Mouse (Mus musculus): ENCODE data around the gene Znrd1. TPM values are rescaled to one million over a fixed set of nuclear protein-coding genes. Genes with fewer than 3 reads are reported as not detected.

Gene Znrd1
- total and polyA plus RNA-seq, 3 experiments, result 26.4 to 38.2 TPM; not detected in 1

DNA sequence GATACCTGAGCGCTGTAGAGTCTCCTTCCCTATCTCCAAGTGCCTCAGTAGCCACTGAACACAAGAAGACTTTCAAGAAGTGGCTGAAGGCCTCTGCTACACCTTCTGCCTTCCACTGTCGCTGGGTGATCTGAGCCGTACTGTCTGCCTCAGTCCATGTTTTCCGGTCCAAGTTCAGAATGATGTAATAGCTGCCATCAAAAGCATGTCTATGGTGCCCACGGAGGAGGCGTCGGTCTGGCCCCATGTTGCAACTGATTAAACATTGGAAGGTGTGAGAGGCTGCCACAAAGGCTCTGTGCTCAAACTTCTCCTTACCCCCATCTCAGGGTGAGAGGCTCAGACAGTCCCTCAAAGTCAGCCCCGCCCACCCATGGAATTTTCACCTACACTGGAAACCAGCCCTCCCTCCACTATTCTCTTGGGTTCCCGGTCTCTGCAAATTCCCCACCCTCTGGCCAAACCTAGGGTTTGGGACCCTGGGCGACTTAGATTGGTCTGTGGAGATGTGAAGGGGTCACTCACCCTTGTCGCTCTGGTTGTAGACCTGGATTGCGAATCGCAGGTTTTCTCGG is 12.0 kb upstream of the Znrd1 start:
- Histone ChIP-seq H3K36me3 (ENCODE audit: control insufficient read depth in 1 of 2, insufficient read depth in 2 of 2, low read length in 2 of 2) (no peaks in the 10 kb centered on the region), H3K9ac (ENCODE audit: control insufficient read depth, low read depth, low read length, poor library complexity, severe bottlenecking) (no peak overlapping the region), H3K4me1 (ENCODE audit: control insufficient read depth in 1 of 2, insufficient read depth in 2 of 2, low read length in 2 of 2) (no peaks in the 10 kb centered on the region), H3K9me3 (replicated peaks; ENCODE audit: insufficient read depth, low read length) (no peaks in the 10 kb centered on the region), H3K4me3 (ENCODE audit: control insufficient read depth in 1 of 2, insufficient read depth in 1 of 2, low read depth in 2 of 2, low read length in 2 of 2) (no peak overlapping the region), H3K79me2 (ENCODE audit: control insufficient read depth, insufficient read depth, low read length, poor library complexity) (no peaks in the 10 kb centered on the region), H3K27ac (ENCODE audit: control insufficient read depth, low read depth, low read length) (no peak overlapping the region), H3K27me3 (ENCODE audit: control insufficient read depth in 1 of 2, insufficient read depth in 2 of 2, low read length in 2 of 2) (peaks cover 0 to 3% of the 10 kb centered on the region in 2 experiments; a peak in 1 of 4 replicates)
- DNase-seq (ENCODE audit: low read depth, low spot score), result no peak
- TF ChIP-seq JUND (IDR thresholded peaks at IDR 0.05; ENCODE audit: low read depth, low read length) (no peak), TCF12 (IDR thresholded peaks at IDR 0.05; ENCODE audit: low read depth, low read length) (no peak), ZKSCAN1 (IDR thresholded peaks at IDR 0.05; ENCODE audit: low read depth, low read length) (no peak), MXI1 (IDR thresholded peaks at IDR 0.05; ENCODE audit: low read depth, low read length) (no peak), USF2 (IDR thresholded peaks at IDR 0.05; ENCODE audit: borderline replicate concordance in 1 of 2, insufficient read depth in 1 of 2, low read depth in 1 of 2, low read length in 2 of 2) (no peak), USF1 (IDR thresholded peaks at IDR 0.05; ENCODE audit: low read depth, low read length) (no peak), ELF1 (IDR thresholded peaks at IDR 0.05; ENCODE audit: low read depth, low read length) (no peak), SIN3A (IDR thresholded peaks at IDR 0.05; ENCODE audit: low read length) (no peak), E2F4 (IDR thresholded peaks at IDR 0.05; ENCODE audit: borderline replicate concordance, low read depth, low read length) (no peak), MAZ (IDR thresholded peaks at IDR 0.05; ENCODE audit: low read depth, low read length) (no peak), HCFC1 (IDR thresholded peaks at IDR 0.05; ENCODE audit: low read depth, low read length) (no peak), MAFK (IDR thresholded peaks at IDR 0.05; ENCODE audit: borderline replicate concordance, low read depth, low read length) (no peak), UBTF (IDR thresholded peaks at IDR 0.05; ENCODE audit: borderline replicate concordance, insufficient read depth, low read depth, low read length) (no peak), TAL1 (IDR thresholded peaks at IDR 0.05; ENCODE audit: low read length) (no peak), RCOR1 (IDR thresholded peaks at IDR 0.05; ENCODE audit: low read depth, low read length) (no peak), POLR2A (IDR thresholded peaks at IDR 0.05; ENCODE audit: control insufficient read depth in 1 of 2, insufficient read depth in 1 of 2, low read depth in 1 of 2, low read length in 2 of 2, poor library complexity in 1 of 2) (no peak)

DNA sequence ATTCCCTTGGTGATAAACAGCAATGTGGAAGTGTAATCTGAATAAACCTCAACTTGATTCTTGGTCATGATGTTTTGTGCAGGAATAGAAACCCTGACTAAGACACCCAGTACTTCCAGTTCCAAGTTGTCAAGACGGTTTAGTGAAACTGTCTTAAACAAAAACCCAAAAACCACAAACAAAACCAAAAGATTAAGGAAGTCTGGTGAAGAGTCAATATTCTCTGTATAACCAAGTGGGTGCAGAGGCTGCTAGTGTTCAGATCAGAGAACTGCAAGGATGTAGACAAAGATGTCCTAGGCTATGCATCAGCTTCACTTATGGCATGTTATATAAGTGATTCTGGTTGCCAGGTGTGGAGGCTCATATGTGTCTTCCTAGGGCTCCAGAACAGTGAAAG is 8.5 kb upstream of the Znrd1 start:
- no peaks in the 10 kb centered on the region for H3K9me3 ChIP-seq (replicated peaks; ENCODE audit: insufficient read depth, low read length)
- H3K27me3 ChIP-seq (ENCODE audit: control insufficient read depth in 1 of 2, insufficient read depth in 2 of 2, low read length in 2 of 2), result peaks cover 0 to 3% of the 10 kb centered on the region in 2 experiments; a peak in 2 of 4 replicates
- H3K9ac ChIP-seq (ENCODE audit: control insufficient read depth, low read depth, low read length, poor library complexity, severe bottlenecking), result no peak overlapping the region
- no peak overlapping the region for H3K27ac ChIP-seq (ENCODE audit: control insufficient read depth, low read depth, low read length)
- DNase-seq (ENCODE audit: low read depth, low spot score), result peak; percentile 10
- H3K4me3 ChIP-seq (ENCODE audit: control insufficient read depth in 1 of 2, insufficient read depth in 1 of 2, low read depth in 2 of 2, low read length in 2 of 2), result no peak overlapping the region
- no peaks in the 10 kb centered on the region for H3K4me1 ChIP-seq (ENCODE audit: control insufficient read depth in 1 of 2, insufficient read depth in 2 of 2, low read length in 2 of 2)
- H3K36me3 ChIP-seq (ENCODE audit: control insufficient read depth in 1 of 2, insufficient read depth in 2 of 2, low read length in 2 of 2), result no peaks in the 10 kb centered on the region
- no peaks in the 10 kb centered on the region for H3K79me2 ChIP-seq (ENCODE audit: control insufficient read depth, insufficient read depth, low read length, poor library complexity)
- no peak for TF ChIP-seq JUND (IDR thresholded peaks at IDR 0.05; ENCODE audit: low read depth, low read length)
- no peak for TF ChIP-seq E2F4 (IDR thresholded peaks at IDR 0.05; ENCODE audit: borderline replicate concordance, low read depth, low read length)
- no peak for TF ChIP-seq MXI1 (IDR thresholded peaks at IDR 0.05; ENCODE audit: low read depth, low read length)
- no peak for TF ChIP-seq MEF2A (IDR thresholded peaks at IDR 0.05; ENCODE audit: extremely low read depth, insufficient replicate concordance, low read depth, low read length, poor library complexity, severe bottlenecking)
